Mouse (Mus musculus) G1E (cell line): ENCODE results near the gene Rnf138rt1. TPM values are rescaled to one million over a fixed set of nuclear protein-coding genes. Genes with fewer than 3 reads are reported as not detected.

Experiments used
- ATAC-seq: 2 replicates; pipeline ENCODE4 v1.8.0; 2016; ENCODE audit warnings: mild to moderate bottlenecking; ENCODE audit not compliant: insufficient number of reproducible peaks, poor library complexity, low FRiP score, severe bottlenecking; ENCODE audit errors: extremely low read depth
- DNase-seq: peaks from one replicate; pipeline ENCODE4 v3.0.0; 2012; ENCODE audit warnings: low spot score
- H3K27me3 ChIP-seq: 2 replicates; pipeline ENCODE4 v1.6.1; 2012; ENCODE audit warnings: mild to moderate bottlenecking, low read length, inconsistent platforms; ENCODE audit not compliant: insufficient read depth
- H3K36me3 ChIP-seq: replicated peaks from 2 replicates; pipeline ENCODE3; 2012; ENCODE audit warnings: mild to moderate bottlenecking, inconsistent platforms
- H3K4me1 ChIP-seq: 2 replicates; pipeline ENCODE4 v1.6.1; 2012; ENCODE audit warnings: low read depth, low read length, inconsistent platforms, mixed read lengths; ENCODE audit not compliant: insufficient read depth
- H3K4me3 ChIP-seq: 2 replicates; pipeline ENCODE4 v1.5.1; 2012; ENCODE audit warnings: low read depth, mild to moderate bottlenecking, inconsistent platforms, low read length, moderate library complexity, mixed read lengths
- H3K9me3 ChIP-seq: replicated peaks from 2 replicates; pipeline ENCODE4 v1.6.1; 2012; ENCODE audit warnings: inconsistent platforms
- CTCF ChIP-seq: IDR thresholded peaks from 2 replicates; pipeline ENCODE4 v1.5.1; 2012; ENCODE audit warnings: low read depth, low read length, inconsistent platforms, mixed read lengths
- GATA1 ChIP-seq: IDR thresholded peaks from 2 replicates; pipeline ENCODE4 v1.6.1; 2012; ENCODE audit warnings: borderline replicate concordance, low read length, inconsistent platforms, mixed read lengths
- GATA2 ChIP-seq: IDR thresholded peaks from 2 replicates; pipeline ENCODE4 v1.6.1; 2012; ENCODE audit warnings: low read depth, low read length, inconsistent platforms, borderline replicate concordance
- POLR2AphosphoS5 ChIP-seq: IDR thresholded peaks from 2 replicates; pipeline ENCODE4 v1.6.1; 2012; ENCODE audit warnings: low read depth, low read length, inconsistent platforms; ENCODE audit not compliant: insufficient replicate concordance
- TAL1 ChIP-seq: conservative IDR thresholded peaks from 2 replicates; pipeline ENCODE4 v1.6.1; 2012; ENCODE audit warnings: low read depth, low read length, inconsistent platforms, mixed read lengths
- polyA plus RNA-seq: library from polyadenylated mRNA; stranded (reverse); fragments of >175 nt; gene quantifications from 2 replicates; pipeline ENCODE4 v1.2.3, GENCODE M21; 2012
- total RNA-seq, 2 experiments: library from RNA; stranded (forward) in 1 of 2; stranded (reverse) in 1 of 2; fragments of 200-1000 nt in 1 of 2; fragments of >200 nt in 1 of 2; fragmentation: Nextera tagmentation in 1 of 2; gene quantifications; 2 replicates each; pipeline ENCODE4 v1.2.3; 2014 to 2017

Rnf138rt1 gene
- not detected in 2 replicates for total RNA-seq (2014; fragmentation: Nextera tagmentation)
- not detected in 2 replicates for total RNA-seq (2017)
- polyA plus RNA-seq, result not detected in 2 replicates

- no peaks in the 10 kb centered on the region for H3K4me1 ChIP-seq
- no peaks in the 10 kb centered on the region for H3K36me3 ChIP-seq
- H3K27me3 ChIP-seq, result no peaks in the 10 kb centered on the region
- no peak within 1 kb of the TSS for H3K4me3 ChIP-seq
- TF ChIP-seq TAL1 (no peak), POLR2AphosphoS5 (no peak), GATA1 (no peak), GATA2 (no peak), CTCF (no peak)
- DNase-seq, result no peak
- ATAC-seq, result no peak
- no peaks in the 10 kb centered on the region for H3K9me3 ChIP-seq
Measured at GRCm38 (mm10) chrX:163760617-163761434, at the start of gene Rnf138rt1. Rnf138rt1 (minus strand) TSS chrX:163761329.

- ATAC-seq, result no peak
- no peak for TF ChIP-seq GATA2
- no peak for TF ChIP-seq CTCF
- TF ChIP-seq POLR2AphosphoS5, result no peak
- Histone ChIP-seq H3K36me3 (no peaks in the 10 kb centered on the region), H3K9me3 (no peaks in the 10 kb centered on the region), H3K4me1 (no peaks in the 10 kb centered on the region), H3K27me3 (no peaks in the 10 kb centered on the region), H3K4me3 (no peak overlapping the region)
- DNase-seq, result no peak
Measured at GRCm38 (mm10) chrX:163807270-163807669, 46.1 kb upstream of the Rnf138rt1 start.

- DNase-seq (no peak), ATAC-seq (no peak)
- H3K4me3 ChIP-seq, result no peak overlapping the region
- H3K36me3 ChIP-seq, result no peaks in the 10 kb centered on the region
- H3K9me3 ChIP-seq, result no peaks in the 10 kb centered on the region
- no peaks in the 10 kb centered on the region for H3K4me1 ChIP-seq
- TF ChIP-seq TAL1, result no peak
- no peak for TF ChIP-seq GATA2
- TF ChIP-seq POLR2AphosphoS5, result no peak
- TF ChIP-seq CTCF, result no peak
- TF ChIP-seq GATA1, result no peak
- no peaks in the 10 kb centered on the region for H3K27me3 ChIP-seq
Measured at GRCm38 (mm10) chrX:163766290-163766689, 5.2 kb upstream of the Rnf138rt1 start.

- H3K4me3 ChIP-seq, result no peak overlapping the region
- no peaks in the 10 kb centered on the region for H3K4me1 ChIP-seq
- ATAC-seq, result no peak
- no peaks in the 10 kb centered on the region for H3K36me3 ChIP-seq
- no peaks in the 10 kb centered on the region for H3K27me3 ChIP-seq
- H3K9me3 ChIP-seq, result no peaks in the 10 kb centered on the region
- no peak for DNase-seq
- TF ChIP-seq GATA1, result no peak
- no peak for TF ChIP-seq CTCF
- TF ChIP-seq POLR2AphosphoS5, result no peak
- no peak for TF ChIP-seq GATA2
Measured at GRCm38 (mm10) chrX:163761435-163761828, 303 bp upstream of the Rnf138rt1 start.

- Histone ChIP-seq H3K36me3 (no peaks in the 10 kb centered on the region), H3K9me3 (no peaks in the 10 kb centered on the region), H3K27me3 (no peaks in the 10 kb centered on the region), H3K4me3 (no peak overlapping the region), H3K4me1 (no peaks in the 10 kb centered on the region)
- TF ChIP-seq GATA1 (no peak), TAL1 (no peak), CTCF (no peak), POLR2AphosphoS5 (no peak), GATA2 (no peak)
- DNase-seq (no peak), ATAC-seq (no peak)
Measured at GRCm38 (mm10) chrX:163745996-163746395, 15.1 kb downstream of the Rnf138rt1 start.

- Histone ChIP-seq H3K9me3 (no peaks in the 10 kb centered on the region), H3K27me3 (no peaks in the 10 kb centered on the region), H3K4me1 (no peaks in the 10 kb centered on the region), H3K4me3 (no peak overlapping the region), H3K36me3 (no peaks in the 10 kb centered on the region)
- ATAC-seq, result no peak
- TF ChIP-seq TAL1 (no peak), CTCF (no peak), GATA2 (no peak), POLR2AphosphoS5 (no peak), GATA1 (no peak)
- no peak for DNase-seq
Measured at GRCm38 (mm10) chrX:163743896-163744295, 17.2 kb downstream of the Rnf138rt1 start.
